21 mouse cellular contexts compared by ENCODE assay signal in genomic region chr13:17689461-17689860, GRCm38 (mm10). TPM values are rescaled to one million over a fixed set of nuclear protein-coding genes. Genes with fewer than 3 reads are reported as not detected.
"Had no signal": no experiment of that assay in that cellular context is flagged by ENCODE, and none has a peak within 500 bp of the region (broad histone marks: within the 10 kb centered on the region; RNA-seq: fewer than 3 reads in every experiment).

No protein-coding gene starts in this region.

- H3K36me3 ChIP-seq: lung, embryonic 15.5 days; midbrain, embryonic 13.5 days; midbrain, embryonic 15.5 days; neural tube, embryonic 13.5 days; neural tube, embryonic 15.5 days had no signal

- H3K27ac ChIP-seq: lung, embryonic 15.5 days; macrophage; midbrain, embryonic 13.5 days; midbrain, embryonic 15.5 days; neural tube, embryonic 13.5 days; neural tube, embryonic 15.5 days had no signal

- H3K9ac ChIP-seq: lung, embryonic 15.5 days; midbrain, embryonic 13.5 days; midbrain, embryonic 15.5 days; neural tube, embryonic 13.5 days; neural tube, embryonic 15.5 days had no signal

- H3K4me2 ChIP-seq: lung, embryonic 15.5 days; midbrain, embryonic 11.5 days; midbrain, embryonic 13.5 days; midbrain, embryonic 15.5 days; neural tube, embryonic 13.5 days; neural tube, embryonic 15.5 days had no signal

- H3K4me1 ChIP-seq: midbrain, embryonic 13.5 days; neural tube, embryonic 15.5 days had no signal

- H3K4me3 ChIP-seq: lung, embryonic 15.5 days; megakaryocyte, embryonic 14.5 days; midbrain, embryonic 13.5 days; midbrain, embryonic 15.5 days; neural tube, embryonic 13.5 days; neural tube, embryonic 15.5 days had no signal

- H3K27me3 ChIP-seq: lung, embryonic 15.5 days; megakaryocyte, embryonic 14.5 days; midbrain, embryonic 13.5 days; midbrain, embryonic 15.5 days; neural tube, embryonic 13.5 days; neural tube, embryonic 15.5 days had no signal

- DNase-seq: lung, adult 2 months; lung, postnatal 14 days; lung, postnatal 36 days; retina, postnatal 1 day; right cerebral cortex, adult 18-20 months; right cerebral cortex, postnatal 25 days; right cerebral cortex, postnatal 4 days; spleen, adult 18-20 months; thymus, adult 18-20 months; thymus, postnatal 14 days; thymus, postnatal 36 days had no signal

- H3K9me3 ChIP-seq: lung, embryonic 15.5 days; megakaryocyte, embryonic 14.5 days; midbrain, embryonic 13.5 days; midbrain, embryonic 15.5 days; neural tube, embryonic 13.5 days; neural tube, embryonic 15.5 days had no signal

- ATAC-seq: lung, postnatal 0 days; midbrain, embryonic 13.5 days; midbrain, embryonic 15.5 days had no signal

RNA-seq across cellular contexts. Expression of gene Sugct, which starts 5.9 kb away (rescaled TPM):
- total RNA-seq: monocyte, adult 5-6 weeks had no signal
